Mouse (Mus musculus) forebrain, embryonic 11.5 days (tissue): ENCODE data around the gene Fam71e2. TPM values are rescaled to one million over a fixed set of nuclear protein-coding genes. Genes with fewer than 3 reads are reported as not detected.

Experiments used
- ATAC-seq: fragments of 200-750 bp; cut with Nextera tagmentation; replicated peaks from 2 replicates; pipeline ENCODE4 v1.8.0; 2017; ENCODE audit warnings: moderate TSS enrichment; ENCODE audit not compliant: low FRiP score
- DNase-seq: peaks from one replicate; pipeline ENCODE4 v3.0.0-alpha.2; 2017; ENCODE audit warnings: low spot score
- H3K27ac ChIP-seq: fragments of 300-500 bp; sonication (generic); 2 replicates; pipeline ENCODE4 v1.5.1; 2014; ENCODE audit warnings: low read depth, low read length
- H3K27me3 ChIP-seq: fragments of 300-500 bp; sonication (generic); 2 replicates; pipeline ENCODE4 v1.6.1; 2014; ENCODE audit warnings: mild to moderate bottlenecking, low read length, mixed read lengths; ENCODE audit not compliant: control insufficient read depth, insufficient read depth
- H3K36me3 ChIP-seq: fragments of 300-500 bp; sonication (generic); 2 replicates; pipeline ENCODE4 v1.6.1; 2014; ENCODE audit warnings: mild to moderate bottlenecking, low read length, moderate library complexity, mixed read lengths; ENCODE audit not compliant: control insufficient read depth, insufficient read depth
- H3K4me1 ChIP-seq: fragments of 300-500 bp; sonication (generic); replicated peaks from 2 replicates; pipeline ENCODE4 v1.6.1; 2014; ENCODE audit warnings: low read length, mixed read lengths; ENCODE audit not compliant: control insufficient read depth, insufficient read depth
- H3K4me2 ChIP-seq: fragments of 300-500 bp; sonication (generic); 2 replicates; pipeline ENCODE4 v1.6.1; 2014; ENCODE audit warnings: low read depth, mild to moderate bottlenecking, low read length, moderate library complexity, mixed read lengths; ENCODE audit not compliant: severe bottlenecking
- H3K4me3 ChIP-seq: fragments of 300-500 bp; sonication (generic); 2 replicates; pipeline ENCODE4 v1.5.1; 2014; ENCODE audit warnings: low read depth, low read length
- H3K9ac ChIP-seq: fragments of 300-500 bp; sonication (generic); 2 replicates; pipeline ENCODE4 v1.6.1; 2014; ENCODE audit warnings: low read length
- H3K9me3 ChIP-seq: fragments of 300-500 bp; sonication (generic); 2 replicates; pipeline ENCODE4 v1.6.1; 2016; ENCODE audit warnings: low read length, mixed read lengths; ENCODE audit not compliant: control insufficient read depth
- WGBS: fragments of 180-500 bp; shearing (Covaris S2); extraction: QIAGEN DNeasy Blood & Tissue Kit; methylation state at CpG from one replicate; pipeline ENCODE4 v1.1.7; 2014; 5-methylcytosine and 5-hydroxymethylcytosine counted together
- polyA plus RNA-seq: library from polyadenylated mRNA; unstranded; fragments of >200 nt; fragmentation: Nextera tagmentation; extraction: Ambion mirVana; gene quantifications from 2 replicates; pipeline ENCODE4 v1.2.1, GENCODE M21; 2014

Gene Fam71e2
- polyA plus RNA-seq, 1 experiment from 2014 or later = not detected

DNA sequence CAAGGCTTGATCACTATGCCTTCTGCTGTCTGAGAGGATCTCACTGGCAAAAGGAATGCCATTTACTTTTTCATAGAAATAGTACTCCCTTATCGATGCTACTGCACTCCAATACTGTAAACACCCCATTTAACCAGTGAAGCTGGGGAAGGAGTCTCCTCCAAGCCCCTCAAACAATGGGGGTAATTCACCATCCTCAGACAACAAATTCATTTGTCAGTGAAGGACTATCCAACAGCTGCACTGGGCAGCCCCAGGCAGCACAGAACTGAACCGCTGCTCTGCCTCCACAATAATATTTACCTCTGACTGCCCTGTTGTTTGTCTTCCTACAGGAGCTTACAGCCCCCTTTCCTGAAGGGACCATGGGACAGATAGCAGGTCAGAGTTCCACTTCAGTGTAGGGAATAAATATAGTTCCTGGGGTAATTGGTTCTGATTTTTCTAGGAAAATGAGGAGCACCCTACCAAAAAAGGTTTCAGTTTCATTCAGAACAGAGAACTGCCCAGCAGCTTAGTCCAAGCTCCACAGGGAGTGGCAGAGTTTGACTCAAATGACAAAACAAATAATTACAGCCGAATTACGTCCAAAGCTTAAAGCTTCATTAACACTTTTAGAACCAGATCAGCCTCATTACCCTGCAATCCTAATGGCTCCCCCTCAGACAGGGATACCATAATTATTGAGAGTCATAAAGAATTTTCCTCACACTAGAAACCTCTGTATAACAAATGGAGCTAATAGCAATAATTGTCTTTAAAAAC is 6.0 kb downstream of the Fam71e2 start:
- Histone ChIP-seq H3K9me3 (no peaks in the 10 kb centered on the region), H3K9ac (no peak overlapping the region), H3K27ac (no peak overlapping the region), H3K27me3 (no peaks in the 10 kb centered on the region), H3K4me2 (no peak overlapping the region), H3K4me3 (no peak overlapping the region), H3K36me3 (no peaks in the 10 kb centered on the region), H3K4me1 (peaks cover 12% of the 10 kb centered on the region)
- DNase-seq (no peak), ATAC-seq (no peak)
- 10% methylated on average over 4 of the region's 4 CpGs for WGBS

DNA sequence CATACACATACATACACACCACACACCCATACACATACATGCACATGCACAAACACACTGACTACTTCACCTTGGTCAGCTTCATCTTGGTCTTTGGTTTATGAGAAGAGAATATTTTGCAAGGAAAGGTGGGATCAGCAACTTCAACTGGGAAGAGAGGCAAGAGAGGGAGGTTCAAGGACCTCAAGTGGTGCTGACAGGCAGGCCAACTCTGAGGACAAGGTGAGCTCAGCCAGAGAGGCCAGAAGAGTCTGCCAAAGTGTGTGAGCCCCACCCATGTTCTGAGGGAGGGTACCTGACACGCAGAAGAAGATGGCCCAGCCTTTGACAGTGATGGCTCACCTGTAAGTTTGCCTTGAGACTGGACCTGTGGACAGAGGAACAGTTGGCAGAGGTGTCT is 11.4 kb downstream of the Fam71e2 start:
- H3K27ac ChIP-seq = no peak overlapping the region; the same call in 1 of the 2 replicates
- no peaks in the 10 kb centered on the region for H3K36me3 ChIP-seq
- no peak overlapping the region for H3K4me2 ChIP-seq
- no peak overlapping the region for H3K9ac ChIP-seq
- no peaks in the 10 kb centered on the region for H3K9me3 ChIP-seq
- H3K4me3 ChIP-seq = no peak overlapping the region
- WGBS = 41% methylated on average over 1 of the region's 1 CpGs
- no peaks in the 10 kb centered on the region for H3K27me3 ChIP-seq
- no peak for ATAC-seq
- 0 out of 2 replicates have a peak, but pooled peaks cover 1% of the 10 kb centered on the region for H3K4me1 ChIP-seq
- DNase-seq = peak; percentile 20

DNA sequence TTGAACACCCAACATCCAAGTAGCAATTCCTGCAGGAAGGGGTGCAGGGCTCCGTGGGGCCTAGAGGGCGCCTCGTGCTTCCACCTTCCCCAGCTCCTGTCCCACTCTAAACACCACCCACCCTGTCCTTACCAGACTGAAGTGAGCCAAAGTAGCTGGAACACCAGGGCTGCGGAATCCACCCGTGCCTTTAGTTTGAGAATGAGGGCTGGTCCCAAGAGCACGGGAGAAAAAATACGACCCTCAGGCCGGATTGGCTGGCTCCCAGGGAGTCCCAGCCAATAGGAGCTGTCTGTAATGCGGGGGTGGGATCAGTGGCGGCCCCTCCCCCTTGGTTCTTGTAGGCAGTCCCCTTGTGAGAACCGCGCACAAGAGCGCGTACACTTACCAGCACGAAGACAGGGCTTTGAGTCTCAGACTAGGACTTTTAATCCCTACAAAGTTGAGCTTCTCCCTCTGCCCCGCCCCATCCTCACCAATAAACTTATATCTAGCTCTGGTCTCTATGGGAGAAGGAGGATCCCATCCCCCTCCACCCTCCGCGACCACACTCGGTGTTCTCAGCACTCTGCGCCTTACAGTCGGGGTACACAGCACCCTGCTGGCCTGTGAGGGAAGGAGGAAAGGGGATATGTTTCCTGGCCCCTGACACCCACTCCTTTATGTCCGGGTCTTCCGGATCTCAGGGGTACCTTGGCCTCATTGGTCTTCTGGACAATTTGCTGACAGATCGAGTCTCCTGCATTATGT is 18.1 kb downstream of the Fam71e2 start, which contains the start of gene Cox6b2:
TSS of gene Cox6b2 (minus strand) at position 274 of the 750 bp plus-strand sequence.
- peak; percentile 94 for ATAC-seq
- Histone ChIP-seq H3K4me1 (peaks cover 10% of the 10 kb centered on the region), H3K27me3 (no peaks in the 10 kb centered on the region), H3K36me3 (no peaks in the 10 kb centered on the region), H3K4me3 (peak within 1 kb of the TSS; percentile 32), H3K9me3 (no peaks in the 10 kb centered on the region), H3K27ac (0 out of 2 replicates have a peak within 1 kb of the TSS, but pooled peaks have one; percentile 7), H3K9ac (peak within 1 kb of the TSS; percentile 27), H3K4me2 (peak within 1 kb of the TSS; percentile 41)
- DNase-seq = peak; percentile 94
- WGBS = 5% methylated on average over 24 of the region's 24 CpGs

DNA sequence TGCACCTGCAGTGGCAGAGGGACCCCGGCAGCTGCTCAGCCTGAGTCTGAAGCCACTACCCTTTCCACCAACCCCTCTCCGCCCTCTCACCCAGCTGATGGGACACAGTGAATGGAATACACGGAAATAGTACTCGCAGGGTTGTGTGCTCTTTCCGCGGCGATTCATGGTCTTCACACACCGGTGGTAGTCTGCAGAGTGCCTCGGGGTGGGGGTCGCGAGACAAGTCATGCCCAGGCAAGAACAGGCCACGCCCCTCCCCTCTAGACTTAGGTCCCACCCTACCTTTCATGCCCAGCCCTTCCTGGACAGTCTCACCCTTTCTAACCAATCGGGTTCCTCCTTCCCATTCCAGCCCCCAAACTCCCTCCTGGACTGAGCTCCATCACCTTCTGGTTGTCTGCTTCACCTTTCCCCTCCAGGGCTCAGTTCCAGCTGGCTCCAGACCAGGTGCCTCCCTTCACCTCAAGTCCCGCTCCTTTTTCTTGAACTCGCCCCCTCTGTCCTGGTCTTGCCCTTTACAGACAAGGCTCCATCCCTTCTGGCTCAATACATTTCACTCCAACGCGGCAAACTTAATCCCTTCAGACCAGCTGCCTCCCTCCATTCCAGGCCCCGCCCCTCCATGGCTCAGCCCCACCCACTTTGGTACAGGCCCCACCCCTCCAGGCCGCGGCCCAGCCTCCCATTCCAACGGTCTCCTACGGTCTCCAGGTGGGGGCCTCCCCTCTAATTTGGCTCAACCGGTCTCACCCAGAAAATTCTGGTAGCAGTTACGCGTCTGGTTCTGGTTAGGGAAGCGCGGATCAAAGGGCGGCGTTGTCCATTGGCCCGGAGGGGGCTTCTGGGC is 18.9 kb downstream of the Fam71e2 start:
- DNase-seq (peak; percentile 85), ATAC-seq (peak; percentile 78)
- Histone ChIP-seq H3K9me3 (no peaks in the 10 kb centered on the region), H3K27me3 (no peaks in the 10 kb centered on the region), H3K9ac (peak overlapping the region; percentile 27; the same call in 1 of the 2 replicates), H3K36me3 (no peaks in the 10 kb centered on the region), H3K4me2 (peak overlapping the region; percentile 41), H3K4me3 (peak overlapping the region; percentile 32), H3K4me1 (peaks cover 10% of the 10 kb centered on the region), H3K27ac (0 out of 2 replicates have a peak overlapping the region, but pooled peaks have one; percentile 7)
- 1% methylated on average over 30 of the region's 30 CpGs for WGBS

DNA sequence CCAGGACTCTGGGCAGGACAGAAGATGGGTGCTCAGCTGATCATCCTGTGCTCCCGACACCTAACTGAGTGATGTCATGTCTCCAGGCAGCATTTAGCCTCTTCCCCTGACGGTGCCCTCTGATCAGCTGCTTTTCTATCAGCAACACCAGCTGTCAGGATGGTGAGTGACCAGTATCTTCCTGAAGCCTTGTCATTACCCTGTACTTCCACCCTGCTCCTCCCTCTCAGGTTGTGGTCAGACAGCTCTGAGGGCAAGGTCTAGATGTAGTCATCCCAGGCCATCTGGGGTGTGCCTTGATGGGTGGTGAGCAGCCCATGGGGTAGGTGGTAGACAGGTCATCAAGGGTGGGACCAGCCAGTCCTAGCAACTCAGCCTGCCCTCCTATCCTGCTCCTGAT is 21.9 kb downstream of the Fam71e2 start:
- H3K27ac ChIP-seq = no peak overlapping the region
- ATAC-seq (no peak), DNase-seq (no peak)
- H3K9ac ChIP-seq = no peak overlapping the region
- no peaks in the 10 kb centered on the region for H3K27me3 ChIP-seq
- peaks cover 10% of the 10 kb centered on the region for H3K4me1 ChIP-seq
- 93% methylated on average over 2 of the region's 2 CpGs for WGBS
- no peaks in the 10 kb centered on the region for H3K36me3 ChIP-seq
- H3K9me3 ChIP-seq = no peaks in the 10 kb centered on the region
- H3K4me2 ChIP-seq = no peak overlapping the region
- no peak overlapping the region for H3K4me3 ChIP-seq

DNA sequence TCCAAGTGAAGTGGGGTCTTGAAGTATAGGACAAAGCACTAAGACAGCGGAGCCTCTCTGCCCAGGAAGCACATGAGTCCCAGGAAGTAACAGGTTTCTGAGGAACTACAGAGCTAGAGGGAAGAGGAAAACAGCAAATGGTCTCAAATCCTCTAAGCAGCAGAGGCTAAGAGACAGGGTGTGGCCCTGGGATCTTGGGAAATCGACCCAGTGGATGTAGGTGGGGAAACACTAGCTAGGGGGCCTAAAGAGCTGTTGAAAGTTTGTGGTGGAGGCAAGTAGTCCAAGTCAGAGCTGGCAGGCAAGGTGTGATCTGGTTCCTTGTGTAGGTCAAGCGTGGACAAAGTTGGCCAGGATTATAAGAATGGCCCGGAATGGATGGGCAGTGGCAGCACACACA is 22.8 kb downstream of the Fam71e2 start:
- H3K9ac ChIP-seq = no peak overlapping the region
- ATAC-seq (no peak), DNase-seq (no peak)
- no peaks in the 10 kb centered on the region for H3K36me3 ChIP-seq
- H3K4me1 ChIP-seq = peaks cover 10% of the 10 kb centered on the region
- no peak overlapping the region for H3K27ac ChIP-seq
- WGBS = 90% methylated on average over 4 of the region's 4 CpGs
- no peak overlapping the region for H3K4me3 ChIP-seq
- no peak overlapping the region for H3K4me2 ChIP-seq
- H3K9me3 ChIP-seq = no peaks in the 10 kb centered on the region
- H3K27me3 ChIP-seq = no peaks in the 10 kb centered on the region

DNA sequence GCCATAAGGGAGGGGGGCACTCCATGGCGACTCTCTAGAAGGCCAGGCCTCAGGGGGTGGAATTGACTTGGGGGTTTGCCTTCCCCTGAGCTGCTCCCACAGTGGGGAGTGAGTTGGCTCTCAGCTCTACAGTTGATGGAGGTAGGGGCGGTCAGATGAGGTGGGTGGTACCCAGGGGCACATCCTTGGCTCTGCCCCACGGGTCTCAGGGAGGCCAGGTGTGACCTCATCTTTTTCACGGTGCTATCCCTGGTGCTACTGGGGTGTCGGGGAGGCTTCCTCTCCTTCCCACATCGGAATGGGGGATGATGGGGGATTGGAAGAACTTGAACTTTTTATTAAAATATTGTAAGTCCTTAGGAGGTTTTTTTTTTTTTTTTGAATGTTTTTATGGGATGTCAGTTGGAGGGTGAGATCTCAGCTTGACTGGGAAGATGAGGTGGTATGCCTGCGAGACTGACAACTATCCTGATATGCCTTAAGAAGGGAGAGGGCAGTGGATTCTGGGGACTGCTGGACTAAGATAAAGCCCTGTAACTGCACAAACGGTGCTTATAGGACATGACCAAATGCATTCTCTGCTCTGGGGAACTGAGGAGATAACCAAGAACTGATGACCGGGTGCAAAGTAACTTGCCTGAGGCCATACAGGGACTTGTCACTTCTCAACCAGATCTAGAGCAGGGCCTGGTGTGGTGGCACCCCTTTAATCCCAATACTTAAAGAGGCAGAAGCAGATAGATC is 23.8 kb downstream of the Fam71e2 start:
- H3K9me3 ChIP-seq = no peaks in the 10 kb centered on the region
- H3K4me2 ChIP-seq = no peak overlapping the region
- ATAC-seq = no peak
- no peaks in the 10 kb centered on the region for H3K27me3 ChIP-seq
- H3K36me3 ChIP-seq = no peaks in the 10 kb centered on the region
- H3K4me1 ChIP-seq = peaks cover 7% of the 10 kb centered on the region
- H3K27ac ChIP-seq = 0 out of 2 replicates have a peak overlapping the region, but pooled peaks have one; percentile 6
- 76% methylated on average over 9 of the region's 9 CpGs for WGBS
- no peak for DNase-seq
- H3K4me3 ChIP-seq = no peak overlapping the region
- no peak overlapping the region for H3K9ac ChIP-seq
